Mouse (Mus musculus): Measurements from ENCODE around the gene Ankrd13b. TPM values are rescaled to one million over a fixed set of nuclear protein-coding genes. Genes with fewer than 3 reads are reported as not detected.

The Ankrd13b gene
- polyA plus RNA-seq (2015; fragmentation: Illumina TruSeq; extraction: RNeasy Lipid Tissue Mini Kit (QIAGEN cat#74804); ENCODE audit: low read depth, low replicate concordance): 60.5 TPM

DNA sequence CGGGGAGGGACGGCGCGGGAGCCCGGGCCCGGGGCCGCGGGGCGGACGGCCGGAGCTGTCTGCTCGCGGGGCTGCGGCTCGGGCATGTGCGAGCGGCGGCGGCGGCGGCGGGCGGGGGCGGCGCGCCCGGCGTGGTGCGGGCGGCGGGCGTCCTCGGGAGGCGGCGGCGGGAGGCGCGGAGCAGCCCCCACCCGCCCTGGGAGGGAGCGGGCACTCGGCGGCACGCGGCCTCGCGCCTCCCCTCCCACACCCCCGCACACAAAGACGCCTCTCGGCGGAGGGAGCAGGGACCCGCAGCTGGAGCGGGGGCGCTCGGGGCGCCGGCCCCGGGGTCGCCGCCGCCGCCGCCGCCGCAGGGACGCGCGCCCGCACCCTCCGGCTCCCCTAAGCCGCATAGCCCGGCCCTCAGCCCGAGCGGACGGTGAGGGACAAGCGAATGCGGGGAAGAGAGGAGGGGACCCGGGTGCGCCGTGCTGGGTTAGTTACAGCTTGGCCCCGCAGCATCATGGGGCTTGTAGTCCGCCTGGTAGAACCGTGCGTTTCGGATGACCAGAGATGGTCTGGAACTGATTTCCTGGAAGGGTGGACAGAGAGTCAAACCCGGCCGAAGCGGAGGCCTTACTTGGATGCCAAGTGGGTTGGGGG, at the start of gene Ankrd13b:
Gene Ankrd13b (minus strand): TSS at position 88 of the 645 bp plus-strand sequence.

DNA sequence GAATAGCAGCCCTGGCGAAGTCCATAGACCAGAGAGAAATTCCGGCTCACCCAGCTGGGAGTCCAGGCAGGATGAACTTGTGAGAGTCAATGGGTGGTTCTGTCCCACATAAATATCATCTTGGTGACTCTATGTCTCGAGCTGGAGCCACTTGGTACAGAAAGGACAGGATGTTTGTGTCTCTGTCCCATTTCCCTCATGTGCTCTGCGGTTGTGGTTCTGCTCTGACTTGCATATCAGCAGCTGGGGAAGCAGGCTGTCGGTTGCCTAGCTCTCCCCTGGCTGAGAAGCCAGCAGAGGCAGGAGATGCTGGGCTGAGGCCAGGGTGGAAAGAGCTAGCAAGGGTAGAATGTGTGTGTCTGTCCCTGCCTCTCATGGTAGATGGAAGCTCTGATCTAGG, 29.6 kb upstream of the Ankrd13b start, which contains the start of gene Gm10392:
Gene Gm10392 (minus strand): TSS at position 156 of the 400 bp plus-strand sequence.

DNA sequence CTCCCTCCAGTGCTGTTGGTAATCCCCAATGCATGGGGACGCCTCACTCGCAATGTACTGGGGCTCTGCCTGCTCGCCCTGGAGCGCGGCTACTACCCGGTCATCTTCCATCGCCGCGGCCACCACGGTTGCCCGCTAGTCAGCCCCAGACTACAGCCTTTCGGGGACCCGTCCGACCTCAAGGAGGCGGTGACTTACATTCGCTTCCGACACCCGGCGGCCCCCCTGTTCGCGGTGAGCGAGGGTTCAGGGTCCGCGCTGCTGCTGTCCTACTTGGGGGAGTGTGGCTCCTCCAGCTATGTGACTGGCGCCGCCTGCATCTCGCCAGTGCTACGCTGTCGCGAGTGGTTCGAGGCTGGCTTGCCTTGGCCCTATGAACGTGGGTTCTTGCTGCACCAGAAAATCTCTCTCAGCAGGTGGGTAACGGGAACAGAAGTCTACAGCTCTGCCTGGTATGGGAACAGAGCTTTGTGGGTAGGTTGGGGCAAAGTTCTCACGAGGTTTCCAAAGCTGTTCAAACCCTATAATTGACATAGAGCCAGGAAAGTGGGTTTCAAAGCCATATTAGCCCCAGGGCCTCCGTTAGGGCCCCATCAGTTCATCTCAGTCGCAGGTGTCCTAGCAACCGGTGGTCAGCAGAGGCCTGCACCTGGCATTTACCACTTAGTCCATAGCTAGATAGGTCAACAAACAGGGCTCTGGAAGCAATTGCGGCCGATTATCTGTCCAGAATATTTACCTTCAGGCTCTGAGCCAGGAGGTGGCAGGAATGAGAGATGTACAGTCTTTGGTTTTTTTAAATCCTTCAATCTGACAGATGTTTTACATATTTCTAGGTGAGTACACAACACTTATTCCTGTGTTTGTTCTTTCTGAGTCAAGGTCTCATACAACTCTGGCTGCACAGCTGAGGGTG, 26.4 kb upstream of the Ankrd13b start, which contains the start of gene Trp53i13:
Gene Trp53i13 (minus strand): TSS at position 344 of the 916 bp plus-strand sequence.

GRCm38 (mm10) chr11:77514832-77515636, 25.6 kb upstream of the Ankrd13b start, which contains the start of gene Abhd15:
Abhd15 (plus strand) TSS chr11:77515121.

DNA sequence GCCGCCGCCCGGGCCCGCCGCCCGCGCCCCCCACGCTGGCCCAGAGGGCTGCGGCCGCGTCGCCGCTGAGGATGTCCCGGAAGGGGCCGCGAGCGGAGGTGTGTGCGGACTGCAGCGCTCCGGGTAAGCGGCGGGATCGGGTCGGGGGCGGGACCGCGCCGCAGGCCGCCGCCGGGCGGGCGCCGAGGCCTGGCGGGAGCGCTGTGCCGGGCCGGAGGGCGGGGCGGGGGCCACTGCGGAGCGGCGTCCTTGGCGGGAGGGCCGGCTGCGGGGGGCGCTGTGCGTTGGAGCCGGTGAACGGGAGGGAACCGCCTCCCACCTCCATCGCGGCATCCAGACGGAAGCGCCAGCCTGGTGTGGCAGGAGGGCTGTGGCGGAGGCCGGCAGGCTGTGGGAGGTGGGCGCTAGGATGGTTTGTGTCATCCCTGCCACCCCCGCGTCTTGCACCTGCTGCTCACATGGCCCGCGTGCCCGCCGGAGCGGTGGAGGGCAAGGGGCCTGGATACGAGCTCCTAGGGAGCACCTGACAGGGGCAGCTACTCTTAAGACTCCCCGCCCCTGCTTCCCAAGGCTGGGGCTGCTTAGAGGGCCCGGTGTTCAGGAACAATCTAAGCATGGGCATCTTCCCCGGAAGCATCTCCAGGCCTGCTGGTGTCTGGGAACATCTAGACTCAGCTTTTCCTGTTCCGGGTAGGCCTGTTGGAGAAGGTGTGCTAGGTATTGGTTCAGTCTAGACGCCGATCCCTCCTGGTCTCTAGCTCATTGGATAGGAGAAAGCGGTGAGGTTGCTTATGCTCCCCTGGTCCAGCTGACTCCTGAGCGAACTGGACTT, 4.2 kb upstream of the Ankrd13b start, which contains the start of gene Git1:
Gene Git1 (plus strand): TSS at position 51 of the 832 bp plus-strand sequence.

DNA sequence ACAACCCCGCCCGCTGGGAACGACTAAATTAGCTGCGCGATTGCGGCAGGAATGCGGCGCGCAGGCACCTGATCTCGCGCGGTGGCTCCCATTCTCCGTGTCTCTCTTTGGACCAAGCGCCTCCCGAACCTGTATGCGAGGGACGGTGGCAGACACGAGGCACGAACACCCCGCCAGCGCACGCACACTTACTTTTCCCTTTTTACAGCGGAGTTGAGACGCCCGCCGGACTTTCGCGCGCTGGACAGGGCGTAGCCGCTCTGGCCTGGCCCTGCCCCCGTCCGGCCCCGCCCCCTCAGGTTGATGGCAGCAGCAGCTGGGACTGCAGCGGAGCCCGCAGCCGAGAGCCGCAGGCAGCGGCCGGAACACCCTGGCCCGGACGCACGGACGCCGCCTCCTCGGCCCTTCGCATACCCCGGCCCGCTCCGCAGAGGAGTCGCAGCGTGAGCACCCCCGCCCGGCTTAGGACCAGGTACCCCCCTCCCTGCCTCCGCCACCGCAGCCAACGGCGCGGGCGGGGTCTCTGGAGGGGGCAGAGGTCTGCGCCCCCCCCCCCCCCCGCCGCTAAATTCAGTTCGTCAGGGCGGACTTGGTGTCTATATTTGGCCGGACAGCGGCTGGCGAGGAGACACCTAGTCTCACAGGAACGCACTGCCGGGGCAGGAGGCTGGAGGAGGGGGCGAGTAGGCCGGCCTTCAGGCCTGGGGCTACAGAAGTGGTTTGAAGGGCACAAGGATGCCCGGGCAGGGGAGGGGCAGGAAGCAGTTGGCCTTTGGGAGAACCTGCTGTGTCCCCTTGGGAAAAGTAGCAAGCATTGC, 27.0 kb downstream of the Ankrd13b start, which contains the start of gene Coro6:
Gene Coro6 (plus strand): TSS at position 129 of the 818 bp plus-strand sequence.

Other genes with a start within 250 kb of the Ankrd13b start
- gene Coro6, start 27.3 kb downstream of the Ankrd13b start, polyA plus RNA-seq (2015; fragmentation: Illumina TruSeq; extraction: RNeasy Lipid Tissue Mini Kit (QIAGEN cat#74804); ENCODE audit: low read depth, low replicate concordance): 43.4 TPM
- 228 TPM for gene Git1, start 3.9 kb upstream of the Ankrd13b start, polyA plus RNA-seq (2015; fragmentation: Illumina TruSeq; extraction: RNeasy Lipid Tissue Mini Kit (QIAGEN cat#74804); ENCODE audit: low read depth, low replicate concordance)
- gene Abhd15, start 25.4 kb upstream of the Ankrd13b start, polyA plus RNA-seq (2015; fragmentation: Illumina TruSeq; extraction: RNeasy Lipid Tissue Mini Kit (QIAGEN cat#74804); ENCODE audit: low read depth, low replicate concordance): 1.1 TPM
- gene Trp53i13, start 26.3 kb upstream of the Ankrd13b start, polyA plus RNA-seq (2015; fragmentation: Illumina TruSeq; extraction: RNeasy Lipid Tissue Mini Kit (QIAGEN cat#74804); ENCODE audit: low read depth, low replicate concordance): 5.8 TPM
- not detected for gene Gm10392, start 29.5 kb upstream of the Ankrd13b start, polyA plus RNA-seq (2015; fragmentation: Illumina TruSeq; extraction: RNeasy Lipid Tissue Mini Kit (QIAGEN cat#74804); ENCODE audit: low read depth, low replicate concordance)
- 33.4 TPM for gene Taok1, start 118.1 kb upstream of the Ankrd13b start, polyA plus RNA-seq (2015; fragmentation: Illumina TruSeq; extraction: RNeasy Lipid Tissue Mini Kit (QIAGEN cat#74804); ENCODE audit: low read depth, low replicate concordance)
- gene Nufip2, start 196.5 kb upstream of the Ankrd13b start, polyA plus RNA-seq (2015; fragmentation: Illumina TruSeq; extraction: RNeasy Lipid Tissue Mini Kit (QIAGEN cat#74804); ENCODE audit: low read depth, low replicate concordance): 22.1 TPM
- not detected for gene Cryba1, start 235.6 kb upstream of the Ankrd13b start, polyA plus RNA-seq (2015; fragmentation: Illumina TruSeq; extraction: RNeasy Lipid Tissue Mini Kit (QIAGEN cat#74804); ENCODE audit: low read depth, low replicate concordance)